Mouse (Mus musculus): ENCODE measurements around the gene Hoxc8.

The Hoxc8 gene

DNA sequence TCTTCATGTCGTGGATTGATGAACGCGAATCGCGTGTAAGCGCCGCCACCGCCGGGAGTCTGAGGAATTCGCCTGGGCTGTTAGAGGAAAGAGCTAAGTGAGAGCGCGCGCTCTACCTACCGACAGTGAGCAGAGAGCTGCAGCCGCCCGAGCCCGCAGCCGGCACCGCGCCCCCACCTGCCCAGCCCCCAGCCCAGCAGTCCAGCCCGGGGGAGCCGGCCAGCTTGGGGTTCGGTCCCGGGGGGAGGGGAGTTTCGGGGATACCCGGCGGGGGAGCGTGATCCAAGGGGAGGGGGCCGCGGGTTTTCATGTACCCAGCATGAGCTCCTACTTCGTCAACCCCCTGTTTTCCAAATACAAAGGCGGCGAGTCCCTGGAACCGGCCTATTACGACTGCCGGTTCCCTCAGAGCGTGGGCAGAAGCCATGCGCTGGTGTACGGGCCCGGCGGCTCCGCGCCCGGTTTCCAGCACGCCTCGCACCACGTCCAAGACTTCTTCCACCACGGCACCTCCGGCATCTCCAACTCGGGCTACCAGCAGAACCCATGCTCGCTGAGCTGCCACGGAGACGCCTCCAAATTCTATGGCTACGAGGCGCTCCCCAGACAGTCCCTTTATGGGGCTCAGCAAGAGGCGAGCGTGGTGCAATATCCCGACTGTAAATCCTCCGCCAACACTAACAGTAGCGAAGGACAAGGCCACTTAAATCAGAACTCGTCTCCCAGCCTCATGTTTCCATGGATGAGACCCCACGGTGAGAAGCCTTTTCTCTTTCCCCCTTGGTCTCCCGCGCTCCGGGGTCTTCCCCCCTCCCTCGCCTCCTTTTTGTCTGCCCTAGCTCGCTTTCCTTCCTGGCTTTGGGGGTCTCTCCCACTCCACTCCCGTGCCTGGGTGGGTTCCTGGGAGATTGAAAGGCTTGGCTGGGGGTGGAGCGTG, at the start of gene Hoxc8:
Hoxc8 (plus strand) TSS at position 147 of the 937 bp plus-strand sequence.
- DNase-seq (ENCODE audit: low read depth, low spot score), result no peak

DNA sequence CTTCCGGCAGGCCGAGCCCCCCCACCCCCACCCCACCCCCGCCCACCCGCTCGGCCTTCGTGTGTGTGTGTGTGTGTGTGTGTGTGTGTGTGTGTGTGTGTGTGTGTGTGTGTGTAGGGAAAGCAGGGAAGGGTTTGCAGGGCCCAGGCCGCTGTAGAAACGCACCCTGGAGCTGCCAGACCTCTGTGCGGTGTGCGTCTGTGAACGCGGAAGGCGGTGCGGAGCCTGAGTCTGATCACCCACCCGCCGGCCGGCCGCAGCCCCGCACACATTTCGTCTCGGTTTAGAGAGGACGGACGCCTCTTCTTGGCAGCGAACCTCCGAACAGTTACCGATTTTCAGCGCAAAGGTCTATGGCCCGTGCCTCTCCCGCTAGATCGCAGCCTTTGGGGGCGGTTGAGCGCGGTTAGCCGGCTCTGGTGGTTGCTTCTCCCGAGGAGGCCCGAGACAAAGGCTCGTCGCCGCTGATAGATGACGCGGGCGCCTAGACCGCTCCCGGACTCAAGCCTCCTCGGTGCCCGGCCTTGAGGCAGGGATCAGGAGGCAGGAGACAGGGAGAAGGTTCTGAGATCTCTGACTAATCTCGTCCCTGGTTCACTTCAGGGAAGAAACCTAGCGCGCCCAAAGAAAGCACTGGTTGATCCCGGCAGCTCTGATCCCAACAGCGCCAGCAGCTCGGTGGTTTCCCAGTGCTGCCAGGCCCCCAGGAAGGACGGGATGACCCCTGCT, 47.5 kb upstream of the Hoxc8 start:
- no peak for DNase-seq (ENCODE audit: low read depth, low spot score)

DNA sequence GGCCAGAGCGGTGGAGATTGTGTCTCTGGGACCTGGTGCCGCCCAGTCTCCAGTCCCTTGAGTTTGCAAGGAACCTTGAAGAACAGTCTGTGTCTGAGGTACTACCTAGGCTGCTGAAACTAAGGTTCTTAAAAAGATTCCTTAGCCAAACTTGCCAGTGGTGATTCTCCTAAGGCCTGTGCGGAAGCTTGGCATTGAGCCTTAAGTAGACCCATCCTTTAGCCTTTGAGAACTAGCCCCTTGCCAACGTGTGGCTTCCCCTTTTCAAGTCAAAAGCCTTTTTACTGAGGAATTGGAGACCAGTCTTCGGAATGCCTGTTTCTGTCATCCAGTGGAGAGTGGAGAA, 47.0 kb upstream of the Hoxc8 start:
- no peak for DNase-seq (ENCODE audit: low read depth, low spot score)

DNA sequence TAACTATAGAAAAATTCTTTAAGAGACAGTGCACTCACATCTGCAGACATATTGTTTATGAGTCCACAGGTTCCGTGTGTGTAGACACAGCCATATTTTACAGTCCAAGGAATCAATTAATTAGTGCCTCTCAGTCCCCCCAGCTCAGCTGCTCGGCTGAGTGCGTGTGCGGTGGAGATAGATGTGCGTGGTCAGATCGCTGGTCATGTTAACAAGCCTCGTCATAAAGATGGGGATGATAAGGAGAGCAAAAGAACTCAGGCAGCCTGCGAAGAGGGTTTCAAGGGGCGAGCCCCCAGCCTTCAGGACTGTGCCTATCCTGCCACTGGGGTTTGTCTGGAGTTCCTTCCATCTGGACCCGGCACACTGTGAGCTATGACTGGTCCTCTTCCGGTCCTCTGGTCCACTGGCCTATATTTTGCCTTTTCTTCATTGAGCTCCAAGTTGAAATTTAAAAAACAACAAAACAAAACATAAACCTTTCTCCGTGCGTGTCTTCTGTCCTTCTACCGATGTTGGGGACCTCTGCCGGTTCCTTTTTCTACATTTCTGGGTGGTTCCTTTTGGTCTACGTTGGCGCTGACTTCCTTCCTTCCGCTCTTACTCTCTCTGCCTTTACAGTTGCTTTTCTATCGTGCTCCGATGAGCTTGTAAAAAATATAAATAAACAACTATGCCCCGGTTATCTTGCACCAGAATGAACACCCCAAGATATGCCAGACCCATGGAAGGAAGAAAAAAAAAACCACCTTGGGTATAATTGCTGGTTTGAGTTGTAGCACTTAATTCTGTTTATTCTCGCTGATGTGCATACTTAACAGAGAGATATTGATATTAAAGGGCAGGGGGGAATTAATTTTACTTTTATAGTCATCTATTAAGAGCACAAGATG, 45.0 kb upstream of the Hoxc8 start:
- no peak for DNase-seq (ENCODE audit: low read depth, low spot score)

DNA sequence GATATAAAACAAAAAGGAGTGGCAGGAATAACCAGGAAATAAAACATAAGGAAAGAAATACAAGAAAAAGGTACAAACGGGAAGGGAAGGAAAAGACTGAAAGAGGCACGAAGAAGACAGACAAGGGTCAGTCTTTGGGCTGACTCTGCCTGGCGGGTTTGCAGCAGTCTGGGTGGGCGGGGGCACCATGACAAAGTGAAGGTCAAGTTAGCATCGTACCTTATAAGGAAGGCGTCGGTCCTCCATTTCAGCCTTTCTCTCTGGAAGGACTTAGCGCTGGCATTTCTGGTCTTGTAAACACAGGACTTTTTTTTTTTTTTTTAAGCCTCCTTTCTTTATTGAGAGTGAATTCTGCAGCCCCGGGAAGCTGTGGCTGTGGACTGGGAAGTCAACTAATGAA, 43.1 kb upstream of the Hoxc8 start:
- no peak for DNase-seq (ENCODE audit: low read depth, low spot score)

DNA sequence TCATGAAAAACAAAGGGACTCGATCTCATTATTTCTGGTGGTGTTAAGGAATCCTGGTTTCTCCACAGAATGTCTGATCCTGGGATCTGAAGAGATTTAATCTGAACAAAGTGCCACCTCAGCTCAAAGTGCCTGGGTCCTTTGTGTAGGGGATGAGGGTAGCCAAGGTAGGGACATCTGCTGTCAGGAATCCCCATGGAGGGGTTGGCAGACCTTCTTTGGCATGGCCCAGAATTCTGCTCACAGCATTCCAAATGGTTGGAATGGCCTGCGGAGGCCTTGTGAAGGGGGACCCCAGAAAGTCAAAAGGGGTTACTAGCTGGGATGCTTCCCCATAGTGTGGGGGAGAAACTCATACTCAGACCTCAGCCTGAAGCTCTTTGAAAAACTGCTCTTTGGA, 41.6 kb upstream of the Hoxc8 start:
- DNase-seq (ENCODE audit: low read depth, low spot score), result no peak

DNA sequence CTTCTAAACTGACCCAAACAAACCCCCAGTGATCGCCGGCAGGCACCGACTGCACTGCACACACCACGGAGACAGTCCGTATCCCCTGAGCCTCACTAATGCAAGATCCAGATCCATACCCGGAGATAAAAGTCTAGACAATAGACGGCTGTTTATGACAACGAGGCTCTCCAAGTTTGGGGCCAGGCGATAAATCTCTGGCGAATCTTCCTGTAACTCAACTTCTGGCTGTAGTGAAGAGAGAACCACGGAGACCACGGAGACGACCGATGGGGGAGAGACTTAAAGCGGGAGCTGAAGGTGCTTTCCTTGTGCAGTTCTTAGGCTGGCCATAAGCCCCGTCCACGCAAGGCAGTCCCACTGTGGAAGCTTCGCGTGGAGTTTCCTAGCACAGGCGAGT, 40.7 kb upstream of the Hoxc8 start:
- DNase-seq (ENCODE audit: low read depth, low spot score), result no peak

DNA sequence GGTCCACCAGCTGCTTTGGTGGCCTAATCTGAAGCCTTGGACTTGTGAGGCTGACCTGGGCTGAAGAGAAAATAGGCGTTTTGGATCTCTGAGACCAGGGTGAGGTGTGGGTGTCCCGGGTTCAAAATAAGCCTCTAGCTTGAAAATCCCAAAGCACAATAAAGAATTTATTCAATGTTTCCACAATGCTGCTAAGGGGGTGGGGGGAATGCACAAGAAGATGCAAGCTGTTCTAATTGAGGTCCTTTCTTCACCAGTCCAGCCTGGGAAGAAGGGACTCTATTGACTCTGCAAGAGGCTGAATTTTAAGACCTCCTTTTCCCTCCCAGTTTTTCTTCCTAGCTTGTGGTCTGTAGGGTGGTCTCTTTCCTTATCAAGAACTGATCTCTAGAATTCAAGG, 39.5 kb upstream of the Hoxc8 start:
- no peak for DNase-seq (ENCODE audit: low read depth, low spot score)

DNA sequence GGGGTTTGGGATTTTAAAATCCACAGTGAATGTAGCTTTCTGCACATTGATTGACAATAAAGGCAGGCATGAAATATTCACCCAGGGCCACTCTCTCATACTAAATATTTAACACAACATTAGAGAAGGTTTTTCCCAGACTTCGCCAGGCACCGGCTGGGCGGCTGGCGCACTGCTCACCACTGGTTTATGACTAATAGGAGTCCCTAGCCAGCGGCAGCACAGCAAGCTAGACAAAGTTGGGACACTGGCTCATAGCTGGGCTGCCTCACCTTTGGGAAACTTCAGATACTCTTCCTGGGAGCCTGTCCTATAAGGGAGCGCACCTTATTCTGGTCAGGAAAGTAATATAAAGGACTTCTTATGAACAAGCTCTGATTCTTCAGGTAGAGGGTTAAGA, 36.8 kb upstream of the Hoxc8 start:
- DNase-seq (ENCODE audit: low read depth, low spot score), result no peak

DNA sequence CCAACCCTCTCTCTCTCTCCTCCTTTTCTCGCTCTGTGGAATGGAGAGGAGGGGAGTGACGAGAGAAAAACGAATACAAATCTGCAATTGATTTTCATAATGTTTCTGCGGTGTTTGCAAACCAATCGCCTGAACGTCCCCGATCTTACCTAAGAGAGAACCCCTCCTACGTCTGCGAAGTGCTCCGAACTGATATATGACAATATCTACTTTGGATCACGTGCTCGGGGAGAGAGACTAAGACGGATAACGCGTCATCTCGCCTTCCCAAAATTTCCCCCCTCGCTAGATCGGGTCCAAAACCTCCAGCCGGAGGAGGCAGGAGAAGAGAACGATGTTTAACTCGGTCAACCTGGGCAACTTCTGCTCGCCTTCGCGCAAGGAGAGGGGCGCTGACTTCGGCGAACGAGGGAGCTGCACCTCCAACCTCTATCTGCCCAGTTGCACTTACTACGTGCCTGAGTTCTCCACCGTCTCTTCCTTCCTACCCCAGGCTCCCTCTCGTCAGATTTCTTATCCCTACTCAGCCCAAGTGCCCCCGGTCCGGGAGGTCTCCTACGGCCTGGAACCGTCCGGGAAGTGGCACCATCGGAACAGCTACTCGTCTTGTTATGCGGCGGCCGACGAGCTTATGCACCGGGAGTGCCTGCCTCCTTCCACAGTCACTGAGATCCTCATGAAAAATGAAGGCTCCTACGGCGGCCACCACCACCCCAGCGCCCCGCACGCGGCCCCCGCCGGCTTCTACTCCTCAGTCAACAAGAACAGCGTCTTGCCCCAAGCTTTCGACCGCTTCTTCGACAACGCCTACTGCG, 36.0 kb upstream of the Hoxc8 start, which contains the start of gene Hoxc11:
Hoxc11 (plus strand) TSS at position 236 of the 815 bp plus-strand sequence.
- no peak for DNase-seq (ENCODE audit: low read depth, low spot score)

DNA sequence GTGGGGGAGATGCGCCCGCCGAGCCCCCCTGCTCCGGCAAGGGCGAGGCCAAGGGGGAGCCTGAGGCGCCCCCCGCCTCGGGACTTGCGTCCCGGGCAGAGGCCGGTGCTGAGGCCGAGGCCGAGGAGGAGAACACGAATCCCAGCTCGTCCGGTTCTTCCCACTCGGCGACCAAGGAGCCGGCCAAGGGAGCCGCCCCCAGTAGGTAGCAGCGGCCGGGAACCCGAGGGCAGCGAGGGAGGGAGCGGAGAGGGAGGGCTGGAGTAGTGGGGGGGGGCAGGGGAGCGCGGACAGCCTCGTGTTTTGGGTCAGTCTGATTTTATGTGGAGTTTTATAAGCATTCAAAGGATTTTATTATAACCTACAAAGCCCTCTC, 35.4 kb upstream of the Hoxc8 start:
- no peak for DNase-seq (ENCODE audit: low read depth, low spot score)

DNA sequence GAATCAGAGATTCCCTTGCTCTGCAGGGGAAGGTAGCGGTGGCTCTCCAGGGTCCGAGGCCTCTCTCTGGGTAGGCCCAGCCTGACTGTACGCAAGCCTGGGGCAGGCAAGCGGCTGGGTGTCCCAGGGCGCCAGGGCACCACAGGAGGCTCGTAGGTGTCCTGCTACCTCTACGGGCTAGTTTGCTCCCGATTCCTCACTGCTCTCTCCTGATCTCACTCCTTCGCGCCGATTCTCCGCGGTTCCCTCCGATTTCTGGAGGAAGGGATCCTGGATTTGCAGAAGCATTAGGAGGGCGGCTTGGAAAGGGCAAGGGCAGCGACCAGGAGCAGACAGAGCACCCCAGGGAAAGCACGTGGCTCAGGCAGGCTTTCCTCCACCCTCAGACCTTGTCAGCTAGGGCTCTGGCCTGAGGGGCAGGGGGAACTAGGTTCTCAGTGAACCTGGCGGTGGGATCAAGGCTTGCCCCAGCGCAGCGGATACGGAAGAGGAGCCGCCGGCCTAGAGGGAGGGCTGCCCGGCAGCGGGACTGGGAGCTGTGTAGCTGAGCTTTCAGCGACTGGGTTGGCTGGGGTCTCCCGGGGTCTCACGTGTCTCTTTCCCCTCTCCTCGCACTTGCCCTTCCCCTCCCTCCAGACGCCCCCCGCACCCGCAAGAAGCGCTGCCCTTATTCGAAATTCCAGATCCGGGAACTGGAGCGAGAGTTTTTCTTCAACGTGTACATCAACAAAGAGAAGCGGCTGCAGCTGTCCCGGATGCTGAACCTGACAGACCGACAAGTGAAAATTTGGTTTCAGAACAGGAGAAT, 34.4 kb upstream of the Hoxc8 start:
- no peak for DNase-seq (ENCODE audit: low read depth, low spot score)

DNA sequence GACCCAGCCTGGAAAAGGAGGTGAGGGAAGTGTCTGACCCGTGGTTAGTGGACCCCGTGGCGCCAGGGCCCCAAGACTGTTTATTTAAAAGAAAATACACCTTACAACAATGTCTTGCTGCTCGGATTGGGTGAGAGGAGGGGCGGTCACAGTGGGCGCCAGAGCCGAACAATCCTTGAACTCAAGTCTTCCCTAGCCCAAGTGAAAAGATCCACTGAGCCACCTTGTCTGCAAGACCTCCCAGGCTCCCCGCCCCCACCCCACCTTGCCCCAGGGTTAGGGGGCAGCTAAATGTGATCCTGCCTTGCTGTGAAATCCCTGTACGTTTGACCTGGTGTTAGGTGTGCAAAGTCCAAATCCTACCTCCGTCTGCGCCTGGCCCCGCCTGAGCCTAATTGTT, 33.5 kb upstream of the Hoxc8 start:
- DNase-seq (ENCODE audit: low read depth, low spot score), result no peak

DNA sequence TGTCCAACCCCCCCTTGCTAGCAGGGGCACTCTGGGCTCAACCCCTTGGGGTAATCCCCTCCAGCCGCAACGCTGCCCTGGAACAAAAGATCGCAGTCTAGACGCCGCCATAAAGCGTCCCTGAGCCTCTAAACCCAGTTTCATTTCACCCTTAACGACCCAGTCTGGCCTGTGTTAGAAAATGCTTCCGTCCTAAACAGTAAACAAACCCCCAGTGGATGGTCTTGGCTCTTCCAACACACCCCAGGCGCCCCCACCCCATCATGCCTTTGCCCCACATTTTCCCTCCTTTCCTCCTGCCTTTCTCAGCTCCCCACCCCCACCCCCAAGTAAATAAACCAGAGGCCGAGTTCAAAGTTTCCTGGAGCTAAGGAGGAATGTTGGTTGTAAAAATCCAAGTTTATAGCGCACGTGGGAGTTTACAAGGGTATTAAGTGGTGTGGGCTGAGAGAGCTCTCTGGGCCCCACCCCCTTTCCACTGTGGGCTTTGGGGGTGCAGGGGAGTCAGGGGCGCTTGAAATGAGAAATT, 30.7 kb upstream of the Hoxc8 start:
- no peak for DNase-seq (ENCODE audit: low read depth, low spot score)

DNA sequence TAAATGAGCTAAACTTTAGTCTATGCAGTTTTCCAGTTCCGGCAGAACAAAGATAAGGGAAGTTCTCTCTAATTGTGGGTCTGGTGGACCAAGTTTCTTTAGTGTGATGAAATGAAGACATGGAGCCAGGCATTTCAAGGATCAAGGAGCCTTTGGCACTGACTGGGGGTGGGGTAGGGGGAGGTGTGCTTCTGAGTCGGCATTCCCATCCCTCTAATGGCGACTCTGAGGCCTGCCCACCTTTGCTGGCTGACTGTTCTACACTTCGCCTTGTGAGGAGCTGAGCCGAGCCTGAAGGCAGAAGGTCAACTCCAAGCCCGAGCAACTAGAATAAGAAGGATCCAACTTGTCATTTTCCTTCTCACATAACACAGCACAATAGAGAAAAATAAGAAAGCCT, 28.7 kb upstream of the Hoxc8 start:
- no peak for DNase-seq (ENCODE audit: low read depth, low spot score)

DNA sequence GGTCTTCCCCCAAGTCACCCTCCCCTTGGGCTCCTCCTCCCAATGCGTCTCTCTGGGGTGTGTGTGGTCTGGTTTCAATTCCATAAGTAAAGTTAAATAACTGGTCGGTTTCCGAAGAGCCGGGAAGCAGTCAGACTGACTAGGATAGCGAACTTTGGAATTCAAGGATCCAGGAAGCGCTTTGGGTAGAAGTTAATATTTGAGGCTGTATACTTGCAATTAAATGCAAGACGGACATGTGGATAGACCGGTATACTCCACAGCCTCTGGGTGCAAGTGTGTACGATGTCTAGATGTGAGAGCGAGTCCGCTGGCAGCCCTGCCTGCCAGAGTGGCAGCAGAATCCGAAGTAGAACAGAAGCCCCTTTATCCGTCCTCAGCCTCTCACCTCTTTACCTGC, 27.9 kb upstream of the Hoxc8 start:
- DNase-seq (ENCODE audit: low read depth, low spot score), result no peak

DNA sequence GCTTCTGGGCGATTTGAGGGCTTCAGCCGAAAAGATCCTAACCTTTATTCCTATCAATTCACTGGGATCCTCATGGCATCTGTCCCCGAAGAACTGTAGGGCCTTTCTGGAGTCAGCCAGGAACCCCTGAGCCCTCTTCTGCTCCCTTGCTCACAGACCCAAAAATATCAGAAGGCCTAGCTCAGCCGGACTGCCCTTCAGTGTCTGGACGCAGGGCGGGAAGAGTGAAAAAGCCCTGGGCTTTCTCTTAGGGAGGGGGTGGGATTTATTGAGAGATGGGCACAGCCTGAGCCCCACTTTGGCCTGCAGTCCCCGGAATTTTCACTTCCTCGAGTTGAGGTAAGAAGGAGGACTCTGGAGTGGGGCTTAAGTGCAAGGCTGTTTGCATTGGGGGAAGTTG, 27.1 kb upstream of the Hoxc8 start:
- no peak for DNase-seq (ENCODE audit: low read depth, low spot score)

DNA sequence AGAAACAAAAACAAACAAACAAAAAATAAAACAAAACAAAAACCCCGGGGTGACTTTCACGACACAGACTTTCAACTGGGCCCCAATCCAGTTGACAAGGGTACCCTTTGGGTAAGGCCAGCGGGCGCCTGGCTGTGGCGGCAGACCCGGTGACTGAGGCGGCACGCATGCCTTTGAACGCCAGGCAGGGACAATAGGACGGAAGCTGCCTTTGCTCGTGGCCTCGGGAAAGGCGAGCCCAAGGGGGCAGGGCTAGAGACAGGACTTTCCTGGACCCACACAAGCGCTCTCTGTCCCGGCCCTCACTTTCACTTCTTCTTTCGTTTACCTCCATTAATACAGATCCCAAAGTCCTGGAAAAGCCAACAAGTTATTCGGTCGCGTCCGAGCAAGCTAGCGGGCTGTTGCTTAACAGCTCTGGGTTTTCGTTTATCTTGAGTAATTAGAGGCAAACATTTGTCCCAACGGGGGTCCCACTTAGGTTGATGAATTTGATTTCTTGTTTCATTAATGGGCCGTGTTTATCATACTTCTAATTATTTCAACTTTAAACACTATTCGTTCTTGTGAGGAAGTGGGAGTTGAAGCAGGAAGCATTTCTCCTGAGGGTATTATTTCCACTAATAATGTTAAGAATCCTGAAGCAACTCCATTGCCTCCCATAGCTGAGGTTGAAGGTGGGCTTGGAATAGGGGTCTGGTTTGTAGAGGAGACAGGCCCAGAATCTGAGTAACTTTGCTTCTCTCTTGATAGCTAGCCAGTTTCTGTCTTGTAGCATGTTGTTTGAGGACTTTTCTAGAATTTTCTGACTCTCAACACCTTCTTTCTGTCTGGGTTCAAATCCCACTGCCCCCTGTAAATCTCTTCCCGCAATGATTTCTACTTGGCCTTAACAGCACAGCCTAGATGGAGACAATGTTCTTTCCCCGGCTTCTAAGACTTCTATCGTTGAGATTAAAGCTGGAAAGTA, 26.5 kb upstream of the Hoxc8 start:
- DNase-seq (ENCODE audit: low read depth, low spot score), result no peak
